Comparison of ENCODE assay signal across 19 mouse cellular contexts in the genomic region with DNA sequence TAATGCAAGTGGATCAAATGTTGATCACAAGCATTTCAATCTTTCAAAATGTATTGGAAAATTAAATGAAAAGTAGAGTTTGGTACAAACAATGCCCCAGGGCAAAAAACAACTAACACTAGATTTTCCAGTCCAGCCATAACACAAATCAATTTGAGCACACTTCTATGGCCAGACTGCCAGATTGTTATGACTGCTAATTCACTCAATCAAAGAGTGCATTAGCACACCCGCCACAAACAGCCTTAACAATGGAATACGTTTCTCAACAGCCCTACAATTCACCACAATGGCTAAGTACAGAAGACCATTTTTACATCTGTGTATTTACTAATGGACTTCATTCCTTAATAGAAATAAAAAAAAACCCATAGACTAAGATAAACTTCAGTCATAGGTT. TPM values are rescaled to one million over a fixed set of nuclear protein-coding genes. Genes with fewer than 3 reads are reported as not detected.
DNase-seq lines count a peak whose midpoint lies in the region; ATAC-seq and TF ChIP-seq lines count a peak whose summit lies in the region.
"Had no signal": no experiment of that assay in that cellular context is flagged by ENCODE, and none has a peak within 500 bp of the region (broad histone marks: within the 10 kb centered on the region; RNA-seq: fewer than 3 reads in every experiment).

No protein-coding gene starts in this region.

- no peak overlapping the region for H3K4me3 ChIP-seq in forebrain, embryonic 13.5 days
- H3K4me3 ChIP-seq in forebrain, embryonic 11.5 days (ENCODE audit: low read depth, low read length), result no peak overlapping the region
- no peak overlapping the region for H3K4me3 ChIP-seq in midbrain, embryonic 14.5 days (replicated peaks; ENCODE audit: low read depth, low read length)
- H3K4me3 ChIP-seq in midbrain, postnatal 0 days (ENCODE audit: low read depth, low read length), result no peak overlapping the region
- H3K4me3 ChIP-seq: embryonic facial prominence, embryonic 13.5 days; gastrocnemius, adult 2 months; heart, embryonic 13.5 days; hindbrain, embryonic 12.5 days had no signal

- peak; percentile 42; the same call in 1 of the 2 replicates for ATAC-seq in forebrain, embryonic 13.5 days
- ATAC-seq in forebrain, embryonic 11.5 days (replicated peaks; ENCODE audit: low FRiP score), result no peak
- ATAC-seq in midbrain, embryonic 14.5 days (ENCODE audit: low FRiP score, low TSS enrichment), result no peak
- no peak for ATAC-seq in midbrain, postnatal 0 days (ENCODE audit: low FRiP score)
- ATAC-seq: hindbrain, postnatal 0 days had no signal

- no peak for TF ChIP-seq CTCF in midbrain, postnatal 0 days (IDR thresholded peaks at IDR 0.05)

- H3K27ac ChIP-seq in forebrain, embryonic 13.5 days, result no peak overlapping the region
- H3K27ac ChIP-seq in forebrain, embryonic 11.5 days (ENCODE audit: low read depth, low read length), result no peak overlapping the region
- H3K27ac ChIP-seq in midbrain, embryonic 14.5 days (replicated peaks; ENCODE audit: low read depth, low read length), result no peak overlapping the region
- no peak overlapping the region for H3K27ac ChIP-seq in midbrain, postnatal 0 days (ENCODE audit: low read depth, low read length)
- H3K27ac ChIP-seq: embryonic facial prominence, embryonic 13.5 days; gastrocnemius, adult 2 months; heart, embryonic 13.5 days; hindbrain, embryonic 12.5 days; hindbrain, postnatal 0 days had no signal

- no peak overlapping the region for H3K9ac ChIP-seq in forebrain, embryonic 13.5 days
- no peak overlapping the region for H3K9ac ChIP-seq in forebrain, embryonic 11.5 days (ENCODE audit: low read length)
- no peak overlapping the region for H3K9ac ChIP-seq in midbrain, embryonic 14.5 days (replicated peaks; ENCODE audit: low read length)
- no peak overlapping the region for H3K9ac ChIP-seq in midbrain, postnatal 0 days (replicated peaks; ENCODE audit: low read length, poor library complexity, severe bottlenecking)
- H3K9ac ChIP-seq: embryonic facial prominence, embryonic 13.5 days; heart, embryonic 13.5 days; hindbrain, embryonic 12.5 days had no signal

- H3K4me2 ChIP-seq in forebrain, embryonic 13.5 days, result no peak overlapping the region
- H3K4me2 ChIP-seq in forebrain, embryonic 11.5 days (ENCODE audit: low read depth, low read length, severe bottlenecking), result no peak overlapping the region
- H3K4me2 ChIP-seq in midbrain, embryonic 14.5 days (ENCODE audit: low read length), result no peak overlapping the region
- H3K4me2 ChIP-seq in midbrain, postnatal 0 days (ENCODE audit: low read depth, low read length, poor library complexity, severe bottlenecking), result no peak overlapping the region
- H3K4me2 ChIP-seq: embryonic facial prominence, embryonic 13.5 days; heart, embryonic 13.5 days; hindbrain, embryonic 12.5 days had no signal

- H3K9me3 ChIP-seq in forebrain, embryonic 13.5 days (replicated peaks), result no peaks in the 10 kb centered on the region
- no peaks in the 10 kb centered on the region for H3K9me3 ChIP-seq in forebrain, embryonic 11.5 days (ENCODE audit: control insufficient read depth, low read length)
- H3K9me3 ChIP-seq in midbrain, embryonic 14.5 days (ENCODE audit: control insufficient read depth, low read length), result no peaks in the 10 kb centered on the region
- no peaks in the 10 kb centered on the region for H3K9me3 ChIP-seq in midbrain, postnatal 0 days (ENCODE audit: low read length)
- H3K9me3 ChIP-seq: embryonic facial prominence, embryonic 13.5 days; heart, embryonic 13.5 days; hindbrain, embryonic 12.5 days had no signal

- H3K27me3 ChIP-seq in forebrain, embryonic 13.5 days, result 0 out of 2 replicates have a peak, but pooled peaks cover 7% of the 10 kb centered on the region
- no peaks in the 10 kb centered on the region for H3K27me3 ChIP-seq in forebrain, embryonic 11.5 days (ENCODE audit: control insufficient read depth, insufficient read depth, low read length)
- no peaks in the 10 kb centered on the region for H3K27me3 ChIP-seq in midbrain, embryonic 14.5 days (ENCODE audit: control insufficient read depth, insufficient read depth, low read length)
- no peaks in the 10 kb centered on the region for H3K27me3 ChIP-seq in midbrain, postnatal 0 days (ENCODE audit: insufficient read depth, low read length)
- H3K27me3 ChIP-seq: heart, embryonic 13.5 days; hindbrain, embryonic 12.5 days had no signal

- DNase-seq in forebrain, embryonic 11.5 days (ENCODE audit: low spot score), result no peak
- peak; percentile 23 for DNase-seq in midbrain, embryonic 14.5 days
- no peak for DNase-seq in midbrain, postnatal 0 days (ENCODE audit: low spot score)
- peak; percentile 49 for DNase-seq in retina, embryonic 14.5 days (ENCODE audit: low spot score)
- DNase-seq in natural killer cell, adult 2 months (ENCODE audit: low spot score in 2 of 2), result no peak
- DNase-seq: adrenal gland, adult 2 months; adrenal gland, postnatal 25 days; cerebellum, adult 8-10 months; cerebellum, postnatal 14 days; gastrocnemius, adult 2 months; gastrocnemius, postnatal 36 days; heart, adult 11 months; heart, postnatal 36 days; kidney, adult 11 months had no signal

- peaks cover 31% of the 10 kb centered on the region for H3K4me1 ChIP-seq in forebrain, embryonic 13.5 days
- peaks cover 6% of the 10 kb centered on the region for H3K4me1 ChIP-seq in forebrain, embryonic 11.5 days (replicated peaks; ENCODE audit: control insufficient read depth, insufficient read depth, low read length)
- H3K4me1 ChIP-seq in midbrain, embryonic 14.5 days (ENCODE audit: control insufficient read depth, insufficient read depth, low read length), result peaks cover 16% of the 10 kb centered on the region
- peaks cover 4% of the 10 kb centered on the region; the same call in 1 of the 2 replicates for H3K4me1 ChIP-seq in midbrain, postnatal 0 days (ENCODE audit: insufficient read depth, low read length)
- H3K4me1 ChIP-seq: embryonic facial prominence, embryonic 13.5 days had no signal

- H3K36me3 ChIP-seq in forebrain, embryonic 13.5 days (ENCODE audit: poor library complexity, severe bottlenecking), result no peaks in the 10 kb centered on the region
- H3K36me3 ChIP-seq in forebrain, embryonic 11.5 days (ENCODE audit: control insufficient read depth, insufficient read depth, low read length), result no peaks in the 10 kb centered on the region
- no peaks in the 10 kb centered on the region for H3K36me3 ChIP-seq in midbrain, embryonic 14.5 days (ENCODE audit: control insufficient read depth, insufficient read depth, low read length)
- H3K36me3 ChIP-seq in midbrain, postnatal 0 days (ENCODE audit: insufficient read depth, low read length), result no peaks in the 10 kb centered on the region
- H3K36me3 ChIP-seq: embryonic facial prominence, embryonic 13.5 days; heart, embryonic 13.5 days; hindbrain, embryonic 12.5 days had no signal

- 2% methylated on average over 2 of the region's 2 CpGs for WGBS in forebrain, embryonic 13.5 days
- 5% methylated on average over 2 of the region's 2 CpGs for WGBS in forebrain, embryonic 11.5 days
- 16% methylated on average over 2 of the region's 2 CpGs for whole genome bisulfite sequencing in midbrain, embryonic 14.5 days
- 61% methylated on average over 2 of the region's 2 CpGs for WGBS in midbrain, postnatal 0 days

RNA-seq across cellular contexts. Expression of gene Dach1, which starts 4.3 kb away (rescaled TPM):
- 13.4 and 15.2 TPM in 2 replicates for polyA plus RNA-seq in forebrain, embryonic 13.5 days (2015; fragmentation: Nextera tagmentation; extraction: Ambion mirVana)
- polyA plus RNA-seq in forebrain, embryonic 11.5 days (2014; fragmentation: Nextera tagmentation; extraction: Ambion mirVana), result 21.7 and 25.3 TPM in 2 replicates
- 17.1 and 20.0 TPM in 2 replicates for polyA plus RNA-seq in midbrain, embryonic 14.5 days (2014; fragmentation: Nextera tagmentation; extraction: Ambion mirVana)
- total RNA-seq in midbrain, postnatal 0 days (2014; rRNA removed), result 14.5 and 15.1 TPM in 2 replicates
- polyA plus RNA-seq in midbrain, postnatal 0 days (2015; fragmentation: Nextera tagmentation; extraction: Ambion mirVana), result 5.7 and 6.4 TPM in 2 replicates

Comparison
In these comparisons a context has a peak if more than half of its experiments do, and no peak if none do; other contexts are left out.
1. DNase-seq: peak in midbrain, embryonic 14.5 days (single experiment) and retina, embryonic 14.5 days (single experiment); none in forebrain, embryonic 11.5 days (single experiment), midbrain, postnatal 0 days (single experiment) and natural killer cell, adult 2 months (0 of 2).